Mouse (Mus musculus) olfactory bulb, adult 2 months (tissue): ENCODE measurements around the gene Coa7. TPM values are rescaled to one million over a fixed set of nuclear protein-coding genes. Genes with fewer than 3 reads are reported as not detected.
A peak's percentile ranks its signal among the peaks of the same experiment; 100 is the strongest.

Source experiments
- H3K27ac ChIP-seq: fragments of 200-500 bp; 2 replicates; pipeline ENCODE4 v1.5.1; 2012; ENCODE audit warnings: low read depth, low read length; ENCODE audit not compliant: insufficient read depth
- H3K4me1 ChIP-seq: fragments of 200-500 bp; 2 replicates; pipeline ENCODE4 v1.6.1; 2012; ENCODE audit warnings: low read length; ENCODE audit not compliant: control insufficient read depth, insufficient read depth
- H3K4me3 ChIP-seq: fragments of 200-500 bp; 2 replicates; pipeline ENCODE4 v1.5.1; 2012; ENCODE audit warnings: mild to moderate bottlenecking, low read depth, low read length, moderate library complexity; ENCODE audit not compliant: insufficient read depth
- CTCF ChIP-seq: fragments of 200-500 bp; IDR thresholded peaks from 2 replicates; pipeline ENCODE4 v1.5.1; 2012; ENCODE audit warnings: low read depth, mild to moderate bottlenecking, low read length, moderate library complexity; ENCODE audit not compliant: insufficient read depth
- POLR2A ChIP-seq: fragments of 200-500 bp; IDR thresholded peaks from 2 replicates; pipeline ENCODE4 v1.6.1; 2012; ENCODE audit warnings: mild to moderate bottlenecking, low read depth, low read length, moderate library complexity; ENCODE audit not compliant: insufficient read depth
- WGBS: fragments of 180-500 bp; shearing (Covaris S2); methylation state at CpG from one replicate; pipeline ENCODE4 v1.1.7; 2018; 5-methylcytosine and 5-hydroxymethylcytosine counted together
- polyA plus RNA-seq: library from polyadenylated mRNA; stranded (reverse); fragments of >200 nt; gene quantifications from 2 replicates; pipeline ENCODE4 v1.2.4, GENCODE M21; 2012; ENCODE audit warnings: low replicate concordance; ENCODE audit not compliant: missing spikeins, insufficient read depth, insufficient read length

Coa7 gene
- polyA plus RNA-seq, 1 experiment, result not detected

GRCm38 (mm10) chr4:108364111-108364476 is 36.2 kb downstream of the Coa7 start:
- H3K4me3 ChIP-seq, result no peak overlapping the region
- no peak overlapping the region for H3K27ac ChIP-seq
- no peak for TF ChIP-seq POLR2A
- TF ChIP-seq CTCF, result no peak
- H3K4me1 ChIP-seq, result peaks cover 21% of the 10 kb centered on the region
- 37% methylated on average over 5 of the region's 5 CpGs for WGBS

GRCm38 (mm10) chr4:108369254-108369653 is 41.3 kb downstream of the Coa7 start:
- Histone ChIP-seq H3K4me3 (no peak overlapping the region), H3K4me1 (peaks cover under 1% of the 10 kb centered on the region; the same call in 1 of the 2 replicates), H3K27ac (no peak overlapping the region)
- TF ChIP-seq CTCF, result no peak
- TF ChIP-seq POLR2A, result no peak
- WGBS, result 61% methylated on average over 5 of the region's 5 CpGs

GRCm38 (mm10) chr4:108370409-108370808 is 42.5 kb downstream of the Coa7 start:
- H3K4me3 ChIP-seq, result no peak overlapping the region
- no peaks in the 10 kb centered on the region for H3K4me1 ChIP-seq
- H3K27ac ChIP-seq, result no peak overlapping the region
- no peak for TF ChIP-seq CTCF
- no peak for TF ChIP-seq POLR2A
- 56% methylated on average over 4 of the region's 4 CpGs for WGBS

GRCm38 (mm10) chr4:108371421-108371820 is 43.5 kb downstream of the Coa7 start:
- Histone ChIP-seq H3K27ac (no peak overlapping the region), H3K4me1 (no peaks in the 10 kb centered on the region), H3K4me3 (no peak overlapping the region)
- WGBS, result 82% methylated on average over 3 of the region's 3 CpGs
- TF ChIP-seq POLR2A, result no peak
- no peak for TF ChIP-seq CTCF

GRCm38 (mm10) chr4:108372166-108372565 is 44.2 kb downstream of the Coa7 start:
- H3K4me3 ChIP-seq, result no peak overlapping the region
- H3K4me1 ChIP-seq, result no peaks in the 10 kb centered on the region
- no peak overlapping the region for H3K27ac ChIP-seq
- 90% methylated on average over 3 of the region's 3 CpGs for WGBS
- no peak for TF ChIP-seq POLR2A
- TF ChIP-seq CTCF, result no peak

- no peak overlapping the region for H3K4me3 ChIP-seq
- 85% methylated on average over 3 of the region's 3 CpGs for WGBS
- TF ChIP-seq CTCF, result no peak
- TF ChIP-seq POLR2A, result no peak
- no peak overlapping the region for H3K27ac ChIP-seq
- H3K4me1 ChIP-seq, result peaks cover 9% of the 10 kb centered on the region
These were observed 51.5 kb downstream of the Coa7 start for GRCm38 (mm10) chr4:108379476-108379875.

- Histone ChIP-seq H3K4me1 (peaks cover 9% of the 10 kb centered on the region), H3K4me3 (no peak overlapping the region), H3K27ac (no peak overlapping the region)
- WGBS, result 23% methylated on average over 1 of the region's 1 CpGs
- no peak for TF ChIP-seq POLR2A
- no peak for TF ChIP-seq CTCF
These were observed 52.2 kb downstream of the Coa7 start for GRCm38 (mm10) chr4:108380146-108380545.

- H3K27ac ChIP-seq, result no peak within 1 kb of the TSS
These were observed 55.3 kb downstream of the Coa7 start, which contains the start of gene Shisal2a for GRCm38 (mm10) chr4:108383183-108383714. Shisal2a (minus strand) TSS chr4:108383349.

GRCm38 (mm10) chr4:108386087-108386486 is 58.1 kb downstream of the Coa7 start:
- WGBS, result 71% methylated on average over 1 of the region's 1 CpGs
- no peak overlapping the region for H3K4me3 ChIP-seq
- H3K27ac ChIP-seq, result no peak overlapping the region
- H3K4me1 ChIP-seq, result peaks cover 9% of the 10 kb centered on the region
- TF ChIP-seq POLR2A, result no peak

More at GRCm38 (mm10) chr4:108383183-108383714, 55.3 kb downstream of the Coa7 start, which contains the start of gene Shisal2a:
- no peak for TF ChIP-seq POLR2A
- TF ChIP-seq CTCF, result no peak
- 5% methylated on average over 55 of the region's 55 CpGs for WGBS
- peak within 1 kb of the TSS; percentile 43 for H3K4me3 ChIP-seq
- H3K4me1 ChIP-seq, result peaks cover 12% of the 10 kb centered on the region

GRCm38 (mm10) chr4:108387106-108387505 is 59.2 kb downstream of the Coa7 start:
- WGBS, result 40% methylated on average over 4 of the region's 4 CpGs
- H3K4me3 ChIP-seq, result peak overlapping the region; percentile 42
- H3K4me1 ChIP-seq, result peaks cover 9% of the 10 kb centered on the region
- no peak for TF ChIP-seq POLR2A
- no peak for TF ChIP-seq CTCF
- H3K27ac ChIP-seq, result no peak overlapping the region
